Mouse (Mus musculus) layer of hippocampus, adult 11-12 months (tissue): ENCODE measurements at regions not wholly inside any gene's neighbourhood (a gene's known extent, or its start where the extent isn't known, plus 50 kb on each side); places are given as distances from the start of the nearest gene placed in this dataset.

Experiments used
- DNase-seq: peaks from one replicate; pipeline ENCODE4 v3.0.0; 2022; ENCODE audit warnings: low spot score

- DNase-seq: peak; percentile 39
Measured at GRCm38 (mm10) chr3:78509336-78509735, 777.0 kb downstream of the Rapgef2 start.

DNA sequence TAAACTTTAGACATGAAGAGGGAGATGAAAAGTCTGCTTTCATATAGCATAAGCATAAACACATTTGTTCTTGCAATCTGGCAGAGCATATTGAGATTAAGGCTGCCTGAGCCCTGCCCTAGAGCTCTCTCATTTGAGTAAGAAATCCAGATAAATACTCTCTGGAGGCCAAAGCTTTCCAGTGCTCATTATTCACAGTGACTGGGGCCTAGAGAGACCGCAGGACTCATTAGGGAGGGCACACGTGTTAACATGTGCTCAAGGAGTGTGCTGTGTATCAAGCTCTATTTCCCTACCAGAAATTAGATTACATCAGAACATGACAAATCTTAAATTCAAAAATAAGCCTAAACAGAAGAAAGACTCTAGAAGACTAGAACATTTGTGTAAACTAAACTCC lies 808.6 kb downstream of the Rapgef2 start:
- DNase-seq: peak; percentile 4
